Mouse (Mus musculus): ENCODE measurements around the gene Srgap2. TPM values are rescaled to one million over a fixed set of nuclear protein-coding genes. Genes with fewer than 3 reads are reported as not detected.

Gene Srgap2
- polyA plus RNA-seq, 1 experiment from 2014 or later, result 16.4 TPM

DNA sequence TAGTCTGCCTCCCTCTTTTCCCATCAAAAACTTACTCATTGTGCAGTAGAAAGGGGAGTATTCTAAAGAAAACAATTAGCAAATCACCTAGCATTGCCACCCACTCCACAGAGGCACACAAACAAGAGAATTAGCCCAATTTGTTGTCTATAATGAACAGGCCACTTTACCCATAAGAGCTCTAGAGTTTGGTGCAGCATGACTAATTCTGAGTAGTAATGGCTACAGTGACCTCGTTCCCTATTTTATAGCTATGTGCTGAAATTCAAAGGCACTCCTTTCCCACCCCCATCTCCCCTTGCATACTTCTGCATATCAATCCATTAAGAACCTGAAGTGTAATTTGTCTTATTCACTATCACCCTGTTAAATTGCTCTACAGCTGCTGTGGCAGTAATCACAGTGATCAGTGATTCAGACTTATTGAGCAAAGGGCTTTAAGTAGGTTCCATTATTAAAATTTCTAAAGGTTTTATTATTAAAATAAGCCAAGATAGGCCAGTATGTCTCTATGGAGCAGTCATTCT, 64.5 kb downstream of the Srgap2 start:
- no peak for ATAC-seq (ENCODE audit: low FRiP score)
- no peak overlapping the region for H3K4me3 ChIP-seq (ENCODE audit: low read depth, low read length)
- H3K27me3 ChIP-seq (ENCODE audit: control insufficient read depth, insufficient read depth, low read length), result no peaks in the 10 kb centered on the region
- H3K36me3 ChIP-seq (ENCODE audit: control insufficient read depth, insufficient read depth, low read length), result no peaks in the 10 kb centered on the region
- H3K4me2 ChIP-seq, result no peak overlapping the region
- no peaks in the 10 kb centered on the region for H3K9me3 ChIP-seq (ENCODE audit: control insufficient read depth, low read length)
- no peak for DNase-seq (ENCODE audit: low spot score, missing footprints)
- H3K27ac ChIP-seq (ENCODE audit: low read depth, low read length), result no peak overlapping the region
- 85% methylated on average over 1 of the region's 1 CpGs for whole genome bisulfite sequencing
- no peaks in the 10 kb centered on the region for H3K4me1 ChIP-seq (ENCODE audit: control insufficient read depth, insufficient read depth, low read length)
- H3K9ac ChIP-seq (ENCODE audit: low read length), result no peak overlapping the region

DNA sequence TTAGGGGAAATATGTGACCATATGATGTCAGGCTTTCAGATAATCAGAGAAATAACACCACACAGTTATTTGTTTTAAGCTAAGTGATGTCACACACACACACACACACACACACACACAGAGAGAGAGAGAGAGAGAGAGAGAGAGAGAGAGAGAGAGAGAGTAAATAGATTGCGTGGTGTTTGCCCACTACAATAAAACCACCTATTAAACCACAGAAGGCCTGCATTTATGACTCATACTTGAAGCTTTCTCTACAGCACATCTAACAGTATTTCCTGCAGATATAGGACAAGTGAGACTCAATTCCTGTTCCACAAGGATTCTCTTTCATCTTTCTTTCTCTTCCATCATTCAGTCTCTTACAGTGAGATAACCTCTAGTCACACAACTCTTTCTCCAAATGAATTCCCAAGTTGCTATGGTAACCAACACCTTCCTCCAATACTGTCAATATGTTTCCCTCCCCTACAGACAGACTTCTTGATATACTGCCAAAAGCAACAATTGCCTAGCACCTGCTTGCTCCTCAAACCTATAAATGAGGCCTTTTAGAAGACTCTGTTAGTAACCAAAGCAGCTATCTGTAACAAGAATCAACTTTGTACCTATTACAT, 66.1 kb downstream of the Srgap2 start:
- Histone ChIP-seq H3K27ac (ENCODE audit: low read depth, low read length) (no peak overlapping the region), H3K4me3 (ENCODE audit: low read depth, low read length) (no peak overlapping the region), H3K27me3 (ENCODE audit: control insufficient read depth, insufficient read depth, low read length) (no peaks in the 10 kb centered on the region), H3K9me3 (ENCODE audit: control insufficient read depth, low read length) (no peaks in the 10 kb centered on the region), H3K9ac (ENCODE audit: low read length) (no peak overlapping the region), H3K4me1 (ENCODE audit: control insufficient read depth, insufficient read depth, low read length) (no peaks in the 10 kb centered on the region), H3K4me2 (no peak overlapping the region), H3K36me3 (ENCODE audit: control insufficient read depth, insufficient read depth, low read length) (no peaks in the 10 kb centered on the region)
- 81% methylated on average over 1 of the region's 1 CpGs for WGBS
- ATAC-seq (ENCODE audit: low FRiP score) (no peak), DNase-seq (ENCODE audit: low spot score, missing footprints) (no peak)

DNA sequence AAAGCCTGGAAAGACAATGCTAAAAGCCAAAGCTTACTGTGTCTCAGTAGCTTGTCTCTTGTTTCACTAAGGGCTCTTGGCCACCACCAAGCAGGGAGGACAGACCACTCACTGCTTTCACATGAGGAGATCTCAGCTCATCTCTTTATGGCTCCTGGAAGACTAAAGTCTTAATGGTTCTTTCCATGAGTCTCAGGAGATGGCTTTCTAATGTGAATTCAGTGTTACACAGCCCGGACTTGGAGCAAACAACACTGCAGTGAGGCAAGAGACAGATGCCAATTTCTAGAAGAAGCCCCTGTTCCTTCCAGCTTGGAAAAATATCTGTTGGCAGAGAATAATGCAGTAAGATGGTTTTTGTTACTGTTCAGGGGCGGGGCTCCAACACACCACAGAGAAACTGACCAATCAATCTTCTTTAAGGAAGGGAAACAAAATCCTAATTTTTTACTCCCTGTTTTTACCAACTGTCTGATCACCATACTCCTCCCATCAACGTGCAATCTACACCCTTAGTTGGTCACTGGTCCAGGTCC, 71.7 kb downstream of the Srgap2 start:
- no peaks in the 10 kb centered on the region for H3K27me3 ChIP-seq (ENCODE audit: control insufficient read depth, insufficient read depth, low read length)
- no peak for DNase-seq (ENCODE audit: low spot score, missing footprints)
- ATAC-seq (ENCODE audit: low FRiP score), result no peak
- no peaks in the 10 kb centered on the region for H3K9me3 ChIP-seq (ENCODE audit: control insufficient read depth, low read length)
- no peak overlapping the region for H3K4me2 ChIP-seq
- no peak overlapping the region for H3K27ac ChIP-seq (ENCODE audit: low read depth, low read length)
- H3K36me3 ChIP-seq (ENCODE audit: control insufficient read depth, insufficient read depth, low read length), result no peaks in the 10 kb centered on the region
- 95% methylated on average over 3 of the region's 3 CpGs for WGBS
- no peak overlapping the region for H3K9ac ChIP-seq (ENCODE audit: low read length)
- no peak overlapping the region for H3K4me3 ChIP-seq (ENCODE audit: low read depth, low read length)
- peaks cover 5% of the 10 kb centered on the region for H3K4me1 ChIP-seq (ENCODE audit: control insufficient read depth, insufficient read depth, low read length)

- Histone ChIP-seq H3K27ac (ENCODE audit: low read depth, low read length) (no peak overlapping the region), H3K4me3 (ENCODE audit: low read depth, low read length) (no peak overlapping the region), H3K9me3 (ENCODE audit: control insufficient read depth, low read length) (no peaks in the 10 kb centered on the region), H3K4me2 (no peak overlapping the region), H3K27me3 (ENCODE audit: control insufficient read depth, insufficient read depth, low read length) (no peaks in the 10 kb centered on the region), H3K4me1 (ENCODE audit: control insufficient read depth, insufficient read depth, low read length) (peaks cover 5% of the 10 kb centered on the region), H3K9ac (ENCODE audit: low read length) (no peak overlapping the region), H3K36me3 (ENCODE audit: control insufficient read depth, insufficient read depth, low read length) (no peaks in the 10 kb centered on the region)
- DNase-seq (ENCODE audit: low spot score, missing footprints) (no peak), ATAC-seq (ENCODE audit: low FRiP score) (no peak)
- 85% methylated on average over 2 of the region's 2 CpGs for WGBS
Measured at GRCm38 (mm10) chr1:131454386-131454785, 72.8 kb downstream of the Srgap2 start.

- Histone ChIP-seq H3K4me2 (no peak overlapping the region), H3K27ac (ENCODE audit: low read depth, low read length) (no peak overlapping the region), H3K36me3 (ENCODE audit: control insufficient read depth, insufficient read depth, low read length) (no peaks in the 10 kb centered on the region), H3K27me3 (ENCODE audit: control insufficient read depth, insufficient read depth, low read length) (no peaks in the 10 kb centered on the region), H3K9me3 (ENCODE audit: control insufficient read depth, low read length) (no peaks in the 10 kb centered on the region), H3K4me3 (ENCODE audit: low read depth, low read length) (no peak overlapping the region), H3K4me1 (ENCODE audit: control insufficient read depth, insufficient read depth, low read length) (peaks cover 5% of the 10 kb centered on the region), H3K9ac (ENCODE audit: low read length) (no peak overlapping the region)
- WGBS, result 35% methylated on average over 1 of the region's 1 CpGs
- no peak for ATAC-seq (ENCODE audit: low FRiP score)
- DNase-seq (ENCODE audit: low spot score, missing footprints), result no peak
Measured at GRCm38 (mm10) chr1:131453335-131453734, 73.8 kb downstream of the Srgap2 start.

DNA sequence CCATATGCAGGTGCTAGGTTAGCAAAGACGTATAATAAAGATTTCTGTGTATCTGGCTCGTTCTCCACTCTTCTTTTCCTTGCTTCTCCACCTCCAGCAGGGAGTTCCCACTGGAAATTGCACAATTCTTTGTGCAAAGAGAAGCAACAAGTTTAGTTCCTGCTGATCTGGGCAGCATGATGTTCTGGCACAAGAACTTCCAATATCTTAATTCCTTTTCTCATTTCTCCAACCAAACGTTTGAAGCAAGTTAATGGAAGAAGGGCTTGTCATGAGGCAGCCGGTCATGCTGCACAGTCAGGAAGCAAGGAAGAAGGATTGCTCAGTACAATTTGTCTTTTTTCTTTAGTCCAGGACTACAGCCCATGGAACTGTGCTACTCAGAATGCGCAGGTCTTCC, 78.8 kb downstream of the Srgap2 start:
- no peaks in the 10 kb centered on the region for H3K27me3 ChIP-seq (ENCODE audit: control insufficient read depth, insufficient read depth, low read length)
- H3K9me3 ChIP-seq (ENCODE audit: control insufficient read depth, low read length), result no peaks in the 10 kb centered on the region
- WGBS, result 88% methylated on average over 5 of the region's 5 CpGs
- ATAC-seq (ENCODE audit: low FRiP score) (no peak), DNase-seq (ENCODE audit: low spot score, missing footprints) (no peak)
- peaks cover 2% of the 10 kb centered on the region for H3K4me1 ChIP-seq (ENCODE audit: control insufficient read depth, insufficient read depth, low read length)
- no peak overlapping the region for H3K4me2 ChIP-seq
- no peaks in the 10 kb centered on the region for H3K36me3 ChIP-seq (ENCODE audit: control insufficient read depth, insufficient read depth, low read length)
- no peak overlapping the region for H3K27ac ChIP-seq (ENCODE audit: low read depth, low read length)
- no peak overlapping the region for H3K4me3 ChIP-seq (ENCODE audit: low read depth, low read length)
- H3K9ac ChIP-seq (ENCODE audit: low read length), result no peak overlapping the region

DNA sequence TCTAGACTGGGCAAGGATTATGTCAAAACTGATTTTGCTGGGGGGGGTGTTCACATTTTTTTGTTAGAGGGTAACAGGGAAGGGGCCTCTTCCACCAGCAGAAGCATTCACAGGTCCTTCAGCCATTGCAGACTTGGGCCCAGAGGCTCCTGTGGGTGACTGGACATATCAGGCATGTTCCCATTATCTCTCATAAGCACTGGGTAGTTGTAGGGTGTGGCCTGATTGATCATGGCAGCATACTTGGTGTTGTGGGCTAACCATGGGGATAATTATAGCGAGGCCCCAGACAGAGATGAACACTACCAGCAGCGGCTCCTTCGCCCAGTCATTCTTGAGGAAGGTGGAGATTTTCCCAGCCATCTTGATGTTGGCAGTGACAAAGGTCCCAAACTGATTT, 79.8 kb downstream of the Srgap2 start:
- Histone ChIP-seq H3K36me3 (ENCODE audit: control insufficient read depth, insufficient read depth, low read length) (no peaks in the 10 kb centered on the region), H3K27me3 (ENCODE audit: control insufficient read depth, insufficient read depth, low read length) (no peaks in the 10 kb centered on the region), H3K4me3 (ENCODE audit: low read depth, low read length) (no peak overlapping the region), H3K9ac (ENCODE audit: low read length) (no peak overlapping the region), H3K27ac (ENCODE audit: low read depth, low read length) (no peak overlapping the region), H3K4me2 (no peak overlapping the region), H3K4me1 (ENCODE audit: control insufficient read depth, insufficient read depth, low read length) (no peaks in the 10 kb centered on the region), H3K9me3 (ENCODE audit: control insufficient read depth, low read length) (no peaks in the 10 kb centered on the region)
- DNase-seq (ENCODE audit: low spot score, missing footprints), result no peak
- WGBS, result 93% methylated on average over 3 of the region's 3 CpGs
- no peak for ATAC-seq (ENCODE audit: low FRiP score)

DNA sequence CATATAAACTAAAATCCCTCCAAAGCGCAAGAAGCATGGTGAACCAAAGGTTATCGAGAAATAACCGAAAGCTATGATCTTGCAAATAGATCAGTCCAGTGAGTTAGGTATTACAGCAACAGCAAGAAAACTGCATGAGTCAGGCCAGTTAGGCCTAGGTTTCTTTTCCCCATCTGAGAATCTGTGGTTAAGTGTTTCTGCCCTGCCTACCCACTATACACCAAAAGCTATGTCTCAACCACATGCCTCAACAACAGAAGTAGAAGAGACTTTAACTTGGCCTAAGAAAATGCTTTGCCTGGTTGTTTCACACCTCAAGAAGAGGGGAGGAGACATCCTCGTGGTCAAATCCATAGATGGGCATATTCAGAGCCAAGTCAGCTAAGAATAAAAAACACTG, 80.6 kb downstream of the Srgap2 start:
- Histone ChIP-seq H3K4me1 (ENCODE audit: control insufficient read depth, insufficient read depth, low read length) (no peaks in the 10 kb centered on the region), H3K9me3 (ENCODE audit: control insufficient read depth, low read length) (no peaks in the 10 kb centered on the region), H3K36me3 (ENCODE audit: control insufficient read depth, insufficient read depth, low read length) (no peaks in the 10 kb centered on the region), H3K4me3 (ENCODE audit: low read depth, low read length) (no peak overlapping the region), H3K9ac (ENCODE audit: low read length) (no peak overlapping the region), H3K27me3 (ENCODE audit: control insufficient read depth, insufficient read depth, low read length) (no peaks in the 10 kb centered on the region), H3K27ac (ENCODE audit: low read depth, low read length) (no peak overlapping the region), H3K4me2 (no peak overlapping the region)
- ATAC-seq (ENCODE audit: low FRiP score) (no peak), DNase-seq (ENCODE audit: low spot score, missing footprints) (no peak)
- 95% methylated on average over 4 of the region's 4 CpGs for WGBS

- WGBS, result 91% methylated on average over 11 of the region's 11 CpGs
- no peaks in the 10 kb centered on the region for H3K4me1 ChIP-seq (ENCODE audit: control insufficient read depth, insufficient read depth, low read length)
- no peak overlapping the region for H3K9ac ChIP-seq (ENCODE audit: low read length)
- DNase-seq (ENCODE audit: low spot score, missing footprints) (no peak), ATAC-seq (ENCODE audit: low FRiP score) (no peak)
- H3K9me3 ChIP-seq (ENCODE audit: control insufficient read depth, low read length), result no peaks in the 10 kb centered on the region
- H3K27me3 ChIP-seq (ENCODE audit: control insufficient read depth, insufficient read depth, low read length), result no peaks in the 10 kb centered on the region
- H3K4me2 ChIP-seq, result no peak overlapping the region
- H3K27ac ChIP-seq (ENCODE audit: low read depth, low read length), result no peak overlapping the region
- H3K36me3 ChIP-seq (ENCODE audit: control insufficient read depth, insufficient read depth, low read length), result no peaks in the 10 kb centered on the region
- no peak overlapping the region for H3K4me3 ChIP-seq (ENCODE audit: low read depth, low read length)
Measured at GRCm38 (mm10) chr1:131438556-131438955, 88.6 kb downstream of the Srgap2 start.

All from midbrain, embryonic 11.5 days (tissue).